Mouse (Mus musculus): ENCODE measurements around the gene Slc25a10. TPM values are rescaled to one million over a fixed set of nuclear protein-coding genes. Genes with fewer than 3 reads are reported as not detected.
"Not testable (repeated sequence)": the region's sequence is repeated elsewhere in the genome, so short reads cannot be mapped to it uniquely, and the experiment has no call there.

Gene Slc25a10
- polyA plus RNA-seq, 3 experiments from 2014 or later = 12.4 to 14.3 (median 12.7) TPM

- no peak for ATAC-seq
Measured at GRCm38 (mm10) chr11:120512790-120513453, 21.3 kb downstream of the Slc25a10 start.

GRCm38 (mm10) chr11:120514262-120514661 is 22.6 kb downstream of the Slc25a10 start:
- ATAC-seq = not testable (repeated sequence)

GRCm38 (mm10) chr11:120515611-120516010 is 24.0 kb downstream of the Slc25a10 start:
- no peak for ATAC-seq

- no peak for ATAC-seq
Measured at GRCm38 (mm10) chr11:120517147-120517546, 25.5 kb downstream of the Slc25a10 start.

- ATAC-seq = no peak
Measured at GRCm38 (mm10) chr11:120518027-120518426, 26.4 kb downstream of the Slc25a10 start.

- ATAC-seq = no peak
Measured at GRCm38 (mm10) chr11:120518558-120518957, 26.9 kb downstream of the Slc25a10 start.

- ATAC-seq = no peak
Measured at GRCm38 (mm10) chr11:120519738-120520137, 28.1 kb downstream of the Slc25a10 start.

GRCm38 (mm10) chr11:120520498-120520897 is 28.9 kb downstream of the Slc25a10 start:
- no peak for ATAC-seq

GRCm38 (mm10) chr11:120520967-120521540 is 29.4 kb downstream of the Slc25a10 start:
- no peak for ATAC-seq

GRCm38 (mm10) chr11:120522581-120522980 is 30.9 kb downstream of the Slc25a10 start:
- no peak for ATAC-seq

- ATAC-seq = no peak
Measured at GRCm38 (mm10) chr11:120525959-120526358, 34.3 kb downstream of the Slc25a10 start.

- ATAC-seq = no peak
Measured at GRCm38 (mm10) chr11:120527690-120528354, 36.2 kb downstream of the Slc25a10 start.

- ATAC-seq = no peak
Measured at GRCm38 (mm10) chr11:120528903-120529302, 37.3 kb downstream of the Slc25a10 start.

- no peak for ATAC-seq
Measured at GRCm38 (mm10) chr11:120530085-120530964, 38.7 kb downstream of the Slc25a10 start, which contains the start of gene Gcgr. Gene Gcgr, plus strand, starts transcription at chr11:120530699.

- ATAC-seq = no peak
Measured at GRCm38 (mm10) chr11:120531646-120532045, 40.0 kb downstream of the Slc25a10 start.

GRCm38 (mm10) chr11:120534093-120534492 is 42.5 kb downstream of the Slc25a10 start:
- ATAC-seq = no peak

- no peak for ATAC-seq
Measured at GRCm38 (mm10) chr11:120535145-120535544, 43.5 kb downstream of the Slc25a10 start.

- no peak for ATAC-seq
Measured at GRCm38 (mm10) chr11:120535804-120536203, 44.2 kb downstream of the Slc25a10 start.

GRCm38 (mm10) chr11:120538485-120538884 is 46.8 kb downstream of the Slc25a10 start:
- ATAC-seq = no peak

- ATAC-seq = no peak
Measured at GRCm38 (mm10) chr11:120538955-120539284, 47.3 kb downstream of the Slc25a10 start.

- no peak for ATAC-seq
Measured at GRCm38 (mm10) chr11:120539285-120540014, 47.8 kb downstream of the Slc25a10 start.

GRCm38 (mm10) chr11:120541907-120542306 is 50.3 kb downstream of the Slc25a10 start:
- no peak for ATAC-seq
